Mouse (Mus musculus): ENCODE measurements around the gene Sgca.

DNA sequence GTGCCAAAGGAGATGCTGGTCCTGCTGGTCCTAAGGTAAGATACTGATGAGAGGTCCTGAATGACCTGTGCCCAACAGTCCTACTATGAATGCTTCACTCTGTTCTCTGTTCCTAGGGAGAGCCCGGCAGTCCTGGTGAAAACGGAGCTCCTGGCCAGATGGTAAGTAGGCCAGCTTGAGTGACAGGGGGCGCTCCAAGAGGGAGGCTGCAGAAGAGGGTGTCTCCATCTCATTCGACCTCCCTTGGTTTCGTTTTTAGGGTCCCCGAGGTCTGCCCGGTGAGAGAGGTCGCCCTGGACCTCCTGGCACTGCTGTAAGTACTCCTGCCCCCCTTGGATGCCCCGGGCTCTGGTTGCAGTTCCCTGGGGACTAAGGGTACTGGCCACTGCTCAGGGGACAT lies 35.0 kb downstream of the Sgca start:
- TF ChIP-seq CTCF (IDR thresholded peaks at IDR 0.05; ENCODE audit: control insufficient read depth, insufficient read depth, low read length) (no peak), POLR2A (IDR thresholded peaks at IDR 0.05; ENCODE audit: borderline replicate concordance, control insufficient read depth, low read depth, low read length) (no peak)

Data from bone marrow, adult 2 months (tissue).